Mouse (Mus musculus) embryonic fibroblast, embryonic 13.5 days (primary cell): Measurements from ENCODE around the gene Ctnnd2. TPM values are rescaled to one million over a fixed set of nuclear protein-coding genes. Genes with fewer than 3 reads are reported as not detected.

Experiments
- H3K27ac ChIP-seq: 2 replicates; pipeline ENCODE4 v1.5.1; 2012; ENCODE audit warnings: low read length, control low read depth, inconsistent platforms; ENCODE audit not compliant: insufficient read depth
- H3K4me1 ChIP-seq: 2 replicates; pipeline ENCODE4 v1.6.1; 2011; ENCODE audit warnings: low read length; ENCODE audit not compliant: control insufficient read depth, insufficient read depth
- H3K4me3 ChIP-seq: 2 replicates; pipeline ENCODE4 v1.5.1; 2011; ENCODE audit warnings: mild to moderate bottlenecking, control low read depth, low read length; ENCODE audit not compliant: insufficient read depth
- CTCF ChIP-seq: IDR thresholded peaks from 2 replicates; pipeline ENCODE4 v1.5.1; 2011; ENCODE audit warnings: mild to moderate bottlenecking, control low read depth, low read length, moderate library complexity, borderline replicate concordance; ENCODE audit not compliant: insufficient read depth
- POLR2A ChIP-seq: IDR thresholded peaks from 2 replicates; pipeline ENCODE4 v1.6.1; 2011; ENCODE audit warnings: low read depth, mild to moderate bottlenecking, control low read depth, low read length, moderate library complexity
- polyA plus RNA-seq: library from polyadenylated mRNA; stranded (reverse); fragments of >200 nt; gene quantifications from 2 replicates; pipeline ENCODE4 v1.2.4, GENCODE M21; 2011; ENCODE audit warnings: low read depth; ENCODE audit not compliant: missing spikeins, insufficient read length

Gene Ctnnd2
- polyA plus RNA-seq, 1 experiment: 6.5 TPM

GRCm38 (mm10) chr15:30439045-30439444 lies 266.7 kb downstream of the Ctnnd2 start:
- Histone ChIP-seq H3K4me3 (no peak overlapping the region), H3K4me1 (peaks cover 3% of the 10 kb centered on the region; the same call in 1 of the 2 replicates), H3K27ac (no peak overlapping the region)
- TF ChIP-seq CTCF: no peak
- TF ChIP-seq POLR2A: no peak

- Histone ChIP-seq H3K4me1 (no peaks in the 10 kb centered on the region), H3K27ac (no peak overlapping the region), H3K4me3 (no peak overlapping the region)
- TF ChIP-seq CTCF: no peak
- no peak for TF ChIP-seq POLR2A
Measured at GRCm38 (mm10) chr15:30450765-30451164, 278.4 kb downstream of the Ctnnd2 start.

- Histone ChIP-seq H3K4me3 (no peak overlapping the region), H3K4me1 (no peaks in the 10 kb centered on the region), H3K27ac (no peak overlapping the region)
- TF ChIP-seq CTCF: no peak
- TF ChIP-seq POLR2A: no peak
Measured at GRCm38 (mm10) chr15:30451921-30452320, 279.5 kb downstream of the Ctnnd2 start.

- Histone ChIP-seq H3K4me3 (no peak overlapping the region), H3K4me1 (no peaks in the 10 kb centered on the region), H3K27ac (no peak overlapping the region)
- TF ChIP-seq POLR2A (no peak), CTCF (no peak)
Measured at GRCm38 (mm10) chr15:30457541-30458250, 285.3 kb downstream of the Ctnnd2 start.

DNA sequence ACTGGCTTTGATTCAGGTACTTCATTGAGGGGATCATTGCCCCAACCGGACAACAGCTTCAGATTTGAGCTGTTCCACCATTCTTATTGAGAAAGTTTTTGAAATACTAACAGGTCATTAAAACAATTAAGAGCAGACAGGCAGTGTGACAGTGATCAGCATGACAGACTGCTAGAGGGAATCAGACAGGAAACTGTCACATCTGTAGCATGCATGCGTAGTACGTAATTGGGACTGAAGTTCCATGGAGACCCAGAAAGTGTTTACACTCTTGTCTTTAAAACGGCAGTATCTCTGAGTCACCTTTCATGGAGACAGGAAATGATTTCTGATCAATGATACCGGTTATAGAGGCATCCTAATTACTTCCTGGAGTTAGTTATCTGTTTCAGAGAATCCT lies 286.3 kb downstream of the Ctnnd2 start:
- no peak overlapping the region for H3K27ac ChIP-seq
- no peaks in the 10 kb centered on the region for H3K4me1 ChIP-seq
- TF ChIP-seq CTCF: no peak
- no peak for TF ChIP-seq POLR2A
- no peak overlapping the region for H3K4me3 ChIP-seq

GRCm38 (mm10) chr15:30460341-30461125 lies 288.1 kb downstream of the Ctnnd2 start:
- H3K4me3 ChIP-seq: no peak overlapping the region
- H3K27ac ChIP-seq: no peak overlapping the region
- no peaks in the 10 kb centered on the region for H3K4me1 ChIP-seq
- TF ChIP-seq POLR2A: no peak
- no peak for TF ChIP-seq CTCF

GRCm38 (mm10) chr15:30462804-30463423 lies 290.5 kb downstream of the Ctnnd2 start:
- TF ChIP-seq CTCF (no peak), POLR2A (no peak)
- Histone ChIP-seq H3K27ac (no peak overlapping the region), H3K4me1 (peaks cover 7% of the 10 kb centered on the region), H3K4me3 (no peak overlapping the region)

- H3K4me1 ChIP-seq: peaks cover 9% of the 10 kb centered on the region
- no peak overlapping the region for H3K27ac ChIP-seq
- no peak overlapping the region for H3K4me3 ChIP-seq
- TF ChIP-seq POLR2A (no peak), CTCF (no peak)
Measured at GRCm38 (mm10) chr15:30463471-30464047, 291.2 kb downstream of the Ctnnd2 start.

DNA sequence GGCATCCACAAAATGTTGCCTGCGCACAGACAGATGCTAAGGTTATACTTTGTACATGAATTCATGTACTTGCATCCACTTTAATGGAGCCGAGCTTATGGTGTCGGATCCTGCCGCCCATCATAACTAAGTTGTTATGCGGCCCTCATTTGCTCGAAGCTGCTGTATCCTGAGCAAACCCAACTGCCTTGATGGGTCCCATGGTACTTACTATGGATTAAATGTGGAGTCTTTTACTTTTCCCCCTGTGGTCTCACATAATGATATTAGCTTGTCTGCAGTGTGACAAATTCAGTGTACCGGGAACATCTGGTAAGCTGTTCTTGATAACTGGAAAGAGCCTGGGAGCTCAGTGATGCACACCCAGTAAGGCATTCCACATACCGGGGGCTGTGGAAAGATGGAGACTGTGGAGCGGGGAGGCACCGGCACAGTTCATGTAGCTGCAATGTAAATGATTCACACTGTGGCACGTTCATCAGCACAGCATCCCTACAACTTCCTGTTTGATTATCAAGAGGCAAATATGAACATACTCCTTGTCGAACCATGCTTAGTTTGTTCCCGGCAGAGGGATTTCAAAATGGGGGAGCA lies 294.7 kb downstream of the Ctnnd2 start:
- Histone ChIP-seq H3K4me1 (peaks cover 9% of the 10 kb centered on the region), H3K4me3 (no peak overlapping the region), H3K27ac (peak overlapping the region; percentile 65; the same call in 1 of the 2 replicates)
- no peak for TF ChIP-seq CTCF
- no peak for TF ChIP-seq POLR2A

- Histone ChIP-seq H3K27ac (no peak overlapping the region; the same call in 1 of the 2 replicates), H3K4me1 (peaks cover 9% of the 10 kb centered on the region), H3K4me3 (no peak overlapping the region)
- no peak for TF ChIP-seq POLR2A
- no peak for TF ChIP-seq CTCF
Measured at GRCm38 (mm10) chr15:30468773-30469172, 296.4 kb downstream of the Ctnnd2 start.
